Mouse (Mus musculus) forebrain, embryonic 15.5 days (tissue): ENCODE data around the gene Atf1. TPM values are rescaled to one million over a fixed set of nuclear protein-coding genes. Genes with fewer than 3 reads are reported as not detected.

Source experiments
- ATAC-seq: fragments of 200-750 bp; cut with Nextera tagmentation; replicated peaks from 2 replicates; pipeline ENCODE4 v1.8.0; 2017; ENCODE audit warnings: mild to moderate bottlenecking, moderate TSS enrichment, moderate library complexity
- H3K27ac ChIP-seq: fragments of 300-500 bp; sonication (generic); replicated peaks from 2 replicates; pipeline ENCODE4 v1.5.1; 2015; ENCODE audit warnings: mild to moderate bottlenecking, inconsistent platforms
- H3K27me3 ChIP-seq: fragments of 300-500 bp; sonication (generic); 2 replicates; pipeline ENCODE4 v1.6.1; 2015; ENCODE audit warnings: inconsistent platforms
- H3K36me3 ChIP-seq: fragments of 300-500 bp; sonication (generic); 2 replicates; pipeline ENCODE4 v1.6.1; 2015; ENCODE audit warnings: mild to moderate bottlenecking, inconsistent platforms
- H3K4me1 ChIP-seq: fragments of 300-500 bp; sonication (generic); 2 replicates; pipeline ENCODE4 v1.6.1; 2015; ENCODE audit warnings: inconsistent platforms
- H3K4me2 ChIP-seq: fragments of 300-500 bp; sonication (generic); replicated peaks from 2 replicates; pipeline ENCODE4 v1.6.1; 2015; ENCODE audit warnings: mild to moderate bottlenecking, inconsistent platforms
- H3K4me3 ChIP-seq: fragments of 300-500 bp; sonication (generic); 2 replicates; pipeline ENCODE4 v1.5.1; 2015; ENCODE audit warnings: mild to moderate bottlenecking, inconsistent platforms
- H3K9ac ChIP-seq: fragments of 300-500 bp; sonication (generic); replicated peaks from 2 replicates; pipeline ENCODE4 v1.6.1; 2015; ENCODE audit warnings: mild to moderate bottlenecking, inconsistent platforms
- H3K9me3 ChIP-seq: fragments of 300-500 bp; sonication (generic); 2 replicates; pipeline ENCODE4 v1.6.1; 2016; ENCODE audit warnings: inconsistent platforms
- WGBS: fragments of 180-500 bp; shearing (Covaris S2); methylation state at CpG from one replicate; pipeline ENCODE4 v1.1.7; 2015; ENCODE audit warnings: mixed read lengths; 5-methylcytosine and 5-hydroxymethylcytosine counted together
- polyA plus RNA-seq: library from polyadenylated mRNA; unstranded; fragments of >200 nt; fragmentation: Nextera tagmentation; extraction: Ambion mirVana; gene quantifications from 2 replicates; pipeline ENCODE4 v1.2.1, GENCODE M21; 2015

Gene Atf1
- polyA plus RNA-seq, 1 experiment from 2014 or later: 19.9 TPM

- Histone ChIP-seq H3K36me3 (peaks cover 22% of the 10 kb centered on the region), H3K9me3 (no peaks in the 10 kb centered on the region), H3K27ac (no peak overlapping the region), H3K4me1 (no peaks in the 10 kb centered on the region), H3K4me2 (no peak overlapping the region), H3K9ac (no peak overlapping the region), H3K4me3 (no peak overlapping the region), H3K27me3 (no peaks in the 10 kb centered on the region)
- ATAC-seq: no peak
- WGBS: 89% methylated on average over 1 of the region's 1 CpGs
Measured at GRCm38 (mm10) chr15:100219396-100219795, 8.2 kb upstream of the Atf1 start.

GRCm38 (mm10) chr15:100220916-100221315 is 6.7 kb upstream of the Atf1 start:
- Histone ChIP-seq H3K4me1 (peaks cover under 1% of the 10 kb centered on the region; the same call in 1 of the 2 replicates), H3K4me3 (no peak overlapping the region), H3K4me2 (no peak overlapping the region), H3K27ac (no peak overlapping the region), H3K9ac (no peak overlapping the region), H3K27me3 (no peaks in the 10 kb centered on the region), H3K9me3 (no peaks in the 10 kb centered on the region), H3K36me3 (peaks cover 7% of the 10 kb centered on the region)
- no peak for ATAC-seq
- 82% methylated on average over 7 of the region's 7 CpGs for WGBS

- Histone ChIP-seq H3K36me3 (no peaks in the 10 kb centered on the region), H3K9ac (no peak overlapping the region), H3K9me3 (no peaks in the 10 kb centered on the region), H3K4me2 (no peak overlapping the region), H3K4me3 (no peak overlapping the region), H3K4me1 (peaks cover 27% of the 10 kb centered on the region), H3K27ac (no peak overlapping the region), H3K27me3 (no peaks in the 10 kb centered on the region)
- WGBS: 94% methylated on average over 4 of the region's 4 CpGs
- no peak for ATAC-seq
Measured at GRCm38 (mm10) chr15:100225381-100225780, 2.2 kb upstream of the Atf1 start.

DNA sequence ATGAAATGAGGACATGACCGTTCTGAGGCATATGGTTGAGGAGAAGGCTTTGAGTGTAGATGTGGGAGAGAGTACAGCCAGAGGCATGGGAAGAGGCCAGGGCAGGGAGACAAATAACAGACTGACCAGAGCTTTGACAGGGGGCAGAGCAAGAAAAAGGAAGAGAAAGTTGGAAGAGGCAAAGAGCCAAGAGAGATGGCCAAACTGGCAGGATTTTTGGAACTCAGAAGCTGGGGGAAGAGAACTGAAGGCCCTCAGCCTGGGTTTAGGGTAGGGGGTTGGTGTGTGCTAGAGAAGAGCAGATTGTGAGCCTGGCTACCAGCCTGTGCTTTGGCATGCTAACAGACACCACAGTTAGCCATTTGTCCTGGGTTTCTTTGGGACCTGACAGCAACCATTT is 1.7 kb upstream of the Atf1 start:
- WGBS: 95% methylated on average over 1 of the region's 1 CpGs
- H3K4me2 ChIP-seq: no peak overlapping the region
- H3K27ac ChIP-seq: no peak overlapping the region
- peaks cover 27% of the 10 kb centered on the region for H3K4me1 ChIP-seq
- no peak overlapping the region for H3K9ac ChIP-seq
- H3K27me3 ChIP-seq: no peaks in the 10 kb centered on the region
- no peaks in the 10 kb centered on the region for H3K9me3 ChIP-seq
- H3K4me3 ChIP-seq: no peak overlapping the region
- H3K36me3 ChIP-seq: no peaks in the 10 kb centered on the region
- no peak for ATAC-seq

DNA sequence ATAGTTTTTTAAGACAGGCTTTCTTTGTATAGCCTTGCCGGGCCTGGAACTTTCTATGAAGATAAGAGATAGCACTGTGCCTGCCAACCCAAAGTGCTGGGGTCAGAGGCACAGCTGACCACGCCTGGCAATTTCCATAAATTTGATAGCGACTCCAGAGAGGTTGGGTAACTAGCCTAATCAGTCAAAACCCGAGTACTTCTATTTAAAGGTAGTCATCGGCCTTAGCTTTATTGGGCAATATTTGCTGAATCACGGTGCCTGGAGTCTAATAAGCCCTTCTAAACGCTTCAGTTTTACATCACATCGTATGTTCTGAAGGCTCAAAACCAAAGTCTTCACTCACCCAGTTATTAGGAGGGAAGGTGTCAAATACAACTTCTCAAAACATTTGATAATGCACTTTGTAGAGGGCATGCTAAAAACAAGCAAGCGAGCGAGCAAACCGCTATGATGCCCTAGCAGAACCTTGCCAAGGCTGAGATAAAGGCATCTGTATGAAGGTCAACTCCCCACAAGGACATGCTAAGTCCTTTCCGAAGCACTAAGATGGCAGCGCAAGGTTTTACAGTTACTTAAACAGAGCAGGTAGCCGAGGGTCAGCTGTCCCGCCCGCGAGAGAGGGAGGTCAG is 472 bp upstream of the Atf1 start:
- peak overlapping the region; percentile 97 for H3K4me3 ChIP-seq
- H3K27ac ChIP-seq: peak overlapping the region; percentile 100
- ATAC-seq: peak; percentile 7
- H3K9me3 ChIP-seq: no peaks in the 10 kb centered on the region
- no peaks in the 10 kb centered on the region for H3K27me3 ChIP-seq
- 5% methylated on average over 17 of the region's 17 CpGs for whole genome bisulfite sequencing
- peak overlapping the region; percentile 100 for H3K9ac ChIP-seq
- no peaks in the 10 kb centered on the region for H3K36me3 ChIP-seq
- H3K4me1 ChIP-seq: peaks cover 27% of the 10 kb centered on the region
- H3K4me2 ChIP-seq: peak overlapping the region; percentile 48

GRCm38 (mm10) chr15:100228535-100229336 is 1.1 kb downstream of the Atf1 start:
- Histone ChIP-seq H3K27ac (peak overlapping the region; percentile 100), H3K9ac (peak overlapping the region; percentile 100), H3K27me3 (no peaks in the 10 kb centered on the region), H3K4me1 (peaks cover 27% of the 10 kb centered on the region), H3K9me3 (no peaks in the 10 kb centered on the region), H3K36me3 (no peaks in the 10 kb centered on the region), H3K4me3 (peak overlapping the region; percentile 97), H3K4me2 (peak overlapping the region; percentile 42)
- ATAC-seq: no peak
- 11% methylated on average over 16 of the region's 16 CpGs for WGBS

- Histone ChIP-seq H3K9ac (no peak overlapping the region), H3K4me3 (no peak overlapping the region), H3K4me2 (no peak overlapping the region), H3K27ac (no peak overlapping the region), H3K9me3 (no peaks in the 10 kb centered on the region), H3K36me3 (peaks cover 11% of the 10 kb centered on the region), H3K4me1 (peaks cover 27% of the 10 kb centered on the region), H3K27me3 (no peaks in the 10 kb centered on the region)
- WGBS: 70% methylated on average over 1 of the region's 1 CpGs
- ATAC-seq: no peak
Measured at GRCm38 (mm10) chr15:100230655-100231054, 3.0 kb downstream of the Atf1 start.

GRCm38 (mm10) chr15:100231616-100232525 is 4.3 kb downstream of the Atf1 start:
- Histone ChIP-seq H3K27me3 (no peaks in the 10 kb centered on the region), H3K36me3 (peaks cover 18% of the 10 kb centered on the region), H3K9me3 (no peaks in the 10 kb centered on the region), H3K4me1 (peaks cover 19% of the 10 kb centered on the region), H3K9ac (no peak overlapping the region), H3K4me3 (no peak overlapping the region), H3K4me2 (no peak overlapping the region), H3K27ac (no peak overlapping the region)
- 86% methylated on average over 14 of the region's 14 CpGs for WGBS
- no peak for ATAC-seq

DNA sequence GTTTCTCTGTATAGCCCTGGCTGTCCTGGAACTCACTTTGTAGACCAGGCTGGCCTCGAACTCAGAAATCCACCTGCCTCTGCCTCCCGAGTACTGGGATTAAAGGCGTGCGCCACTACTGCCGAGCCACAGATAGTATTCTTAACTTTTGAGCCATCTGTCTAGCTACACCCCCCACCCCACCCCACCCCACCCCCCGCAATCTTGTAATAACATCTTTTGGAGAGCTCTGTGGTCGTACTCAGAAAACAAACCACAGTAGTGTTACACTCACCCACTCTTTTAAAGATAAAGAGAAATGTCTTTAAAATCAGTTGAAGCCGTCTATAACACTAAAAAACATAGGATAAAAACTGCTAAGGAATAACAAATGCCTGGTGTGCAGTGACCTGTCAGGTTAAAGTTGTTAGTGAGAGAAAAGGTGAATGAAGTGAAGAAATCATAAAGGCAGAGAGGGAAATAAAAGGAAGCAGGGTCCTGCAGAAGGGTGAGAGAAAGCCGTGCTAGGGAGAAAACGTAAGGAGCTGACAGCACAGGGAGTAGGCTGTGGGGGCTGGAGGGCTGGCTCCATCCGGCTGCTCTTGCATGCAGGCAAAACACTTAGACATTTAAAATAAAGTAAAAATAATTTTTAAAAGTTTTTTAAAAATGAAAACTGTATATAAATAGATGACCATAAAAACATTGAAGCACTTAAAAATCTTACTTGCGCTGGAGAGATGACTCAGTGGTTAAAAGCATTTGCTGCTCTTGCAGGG is 7.8 kb downstream of the Atf1 start:
- H3K9me3 ChIP-seq: no peaks in the 10 kb centered on the region
- WGBS: 92% methylated on average over 12 of the region's 12 CpGs
- H3K4me1 ChIP-seq: no peaks in the 10 kb centered on the region
- no peak overlapping the region for H3K27ac ChIP-seq
- H3K4me2 ChIP-seq: no peak overlapping the region
- H3K4me3 ChIP-seq: no peak overlapping the region
- H3K36me3 ChIP-seq: peaks cover 32% of the 10 kb centered on the region
- ATAC-seq: no peak
- no peak overlapping the region for H3K9ac ChIP-seq
- no peaks in the 10 kb centered on the region for H3K27me3 ChIP-seq

DNA sequence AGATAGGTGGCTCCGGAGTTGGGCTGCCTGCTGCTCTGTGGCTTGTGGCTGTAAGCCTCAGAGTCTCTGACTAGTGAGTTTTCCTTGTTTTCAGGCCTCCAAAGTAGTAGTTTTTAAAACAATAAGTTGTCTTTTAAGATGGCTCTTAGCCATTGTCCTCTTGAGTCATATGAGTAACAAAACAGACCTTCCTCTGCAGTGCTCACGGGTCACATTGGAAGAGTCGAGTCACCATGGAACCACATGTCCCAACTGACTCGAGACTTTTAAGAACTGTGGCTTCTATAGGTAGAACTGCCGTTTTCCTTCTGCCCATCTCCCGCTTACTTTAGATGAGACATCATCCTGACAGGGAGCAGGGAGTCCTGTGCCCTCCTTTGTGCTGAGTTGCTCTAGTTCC is 9.3 kb downstream of the Atf1 start:
- Histone ChIP-seq H3K36me3 (peaks cover 37% of the 10 kb centered on the region), H3K27me3 (no peaks in the 10 kb centered on the region), H3K4me1 (no peaks in the 10 kb centered on the region), H3K9me3 (no peaks in the 10 kb centered on the region), H3K9ac (no peak overlapping the region), H3K4me2 (no peak overlapping the region), H3K4me3 (no peak overlapping the region), H3K27ac (no peak overlapping the region)
- WGBS: 96% methylated on average over 6 of the region's 6 CpGs
- ATAC-seq: no peak

DNA sequence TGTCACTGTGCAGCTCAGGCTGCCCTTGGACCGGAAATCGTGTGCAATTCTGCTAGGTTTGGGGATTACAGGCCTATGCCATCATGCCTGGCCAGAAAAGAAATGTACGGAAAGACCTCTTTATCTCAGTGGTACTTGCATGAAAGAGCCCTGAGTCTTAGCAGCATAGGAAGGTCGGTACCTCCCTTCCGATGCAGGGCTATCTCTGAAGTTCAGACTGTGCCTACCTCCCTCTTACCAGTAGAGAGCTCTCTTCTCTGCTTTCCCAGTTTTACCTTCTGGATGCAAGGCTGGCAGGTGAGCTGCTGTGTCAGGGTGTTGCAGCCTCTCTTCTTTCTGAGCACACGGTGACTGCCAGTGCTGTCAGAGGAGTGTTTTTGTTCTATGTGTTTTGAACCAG is 14.2 kb downstream of the Atf1 start:
- Histone ChIP-seq H3K4me2 (no peak overlapping the region), H3K27ac (no peak overlapping the region), H3K4me3 (no peak overlapping the region), H3K27me3 (no peaks in the 10 kb centered on the region), H3K9me3 (no peaks in the 10 kb centered on the region), H3K9ac (no peak overlapping the region), H3K4me1 (no peaks in the 10 kb centered on the region), H3K36me3 (peaks cover 42% of the 10 kb centered on the region)
- 95% methylated on average over 6 of the region's 6 CpGs for WGBS
- no peak for ATAC-seq
